Mouse (Mus musculus) olfactory bulb, adult 2 months (tissue): ENCODE measurements around the gene Scpep1.

Source experiments
- CTCF ChIP-seq: fragments of 200-500 bp; IDR thresholded peaks from 2 replicates; pipeline ENCODE4 v1.5.1; 2012; ENCODE audit warnings: low read depth, mild to moderate bottlenecking, low read length, moderate library complexity; ENCODE audit not compliant: insufficient read depth
- POLR2A ChIP-seq: fragments of 200-500 bp; IDR thresholded peaks from 2 replicates; pipeline ENCODE4 v1.6.1; 2012; ENCODE audit warnings: mild to moderate bottlenecking, low read depth, low read length, moderate library complexity; ENCODE audit not compliant: insufficient read depth

GRCm38 (mm10) chr11:88952117-88952516 is 3.1 kb downstream of the Scpep1 start:
- TF ChIP-seq POLR2A: no peak
- no peak for TF ChIP-seq CTCF
